Mouse (Mus musculus) midbrain, embryonic 11.5 days (tissue): ENCODE results near the gene Coq10a. TPM values are rescaled to one million over a fixed set of nuclear protein-coding genes. Genes with fewer than 3 reads are reported as not detected.

Experiments used
- ATAC-seq: fragments of 200-750 bp; cut with Nextera tagmentation; 2 replicates; pipeline ENCODE4 v1.8.0; 2017; ENCODE audit warnings: moderate TSS enrichment, moderate library complexity; ENCODE audit not compliant: low FRiP score
- DNase-seq: peaks from one replicate; pipeline ENCODE4 v3.0.0; 2015; ENCODE audit warnings: low spot score; ENCODE audit errors: missing footprints
- H3K27ac ChIP-seq: fragments of 300-500 bp; sonication (generic); 2 replicates; pipeline ENCODE4 v1.5.1; 2014; ENCODE audit warnings: low read depth, low read length
- H3K27me3 ChIP-seq: fragments of 300-500 bp; sonication (generic); 2 replicates; pipeline ENCODE4 v1.6.1; 2014; ENCODE audit warnings: mild to moderate bottlenecking, low read length, moderate library complexity, mixed read lengths; ENCODE audit not compliant: control insufficient read depth, insufficient read depth
- H3K36me3 ChIP-seq: fragments of 300-500 bp; sonication (generic); 2 replicates; pipeline ENCODE4 v1.6.1; 2014; ENCODE audit warnings: mild to moderate bottlenecking, low read length, moderate library complexity, mixed read lengths; ENCODE audit not compliant: control insufficient read depth, insufficient read depth
- H3K4me1 ChIP-seq: fragments of 300-500 bp; sonication (generic); 2 replicates; pipeline ENCODE4 v1.6.1; 2014; ENCODE audit warnings: low read length; ENCODE audit not compliant: control insufficient read depth, insufficient read depth
- H3K4me2 ChIP-seq: fragments of 300-500 bp; sonication (generic); 2 replicates; pipeline ENCODE4 v1.6.1; 2014; ENCODE audit warnings: mild to moderate bottlenecking, moderate library complexity
- H3K4me3 ChIP-seq: fragments of 300-500 bp; sonication (generic); 2 replicates; pipeline ENCODE4 v1.5.1; 2014; ENCODE audit warnings: low read depth, low read length
- H3K9ac ChIP-seq: fragments of 300-500 bp; sonication (generic); 2 replicates; pipeline ENCODE4 v1.6.1; 2014; ENCODE audit warnings: low read length
- H3K9me3 ChIP-seq: fragments of 300-500 bp; sonication (generic); 2 replicates; pipeline ENCODE4 v1.6.1; 2016; ENCODE audit warnings: low read length; ENCODE audit not compliant: control insufficient read depth
- WGBS: fragments of 180-500 bp; shearing (Covaris S2); extraction: QIAGEN DNeasy Blood & Tissue Kit; methylation state at CpG from one replicate; pipeline ENCODE4 v1.1.7; 2014; 5-methylcytosine and 5-hydroxymethylcytosine counted together
- polyA plus RNA-seq: library from polyadenylated mRNA; unstranded; fragments of >200 nt; fragmentation: Nextera tagmentation; extraction: Ambion mirVana; gene quantifications from 2 replicates; pipeline ENCODE4 v1.2.1, GENCODE M21; 2014

Coq10a gene
- polyA plus RNA-seq, 1 experiment from 2014 or later = 23.4 TPM

DNA sequence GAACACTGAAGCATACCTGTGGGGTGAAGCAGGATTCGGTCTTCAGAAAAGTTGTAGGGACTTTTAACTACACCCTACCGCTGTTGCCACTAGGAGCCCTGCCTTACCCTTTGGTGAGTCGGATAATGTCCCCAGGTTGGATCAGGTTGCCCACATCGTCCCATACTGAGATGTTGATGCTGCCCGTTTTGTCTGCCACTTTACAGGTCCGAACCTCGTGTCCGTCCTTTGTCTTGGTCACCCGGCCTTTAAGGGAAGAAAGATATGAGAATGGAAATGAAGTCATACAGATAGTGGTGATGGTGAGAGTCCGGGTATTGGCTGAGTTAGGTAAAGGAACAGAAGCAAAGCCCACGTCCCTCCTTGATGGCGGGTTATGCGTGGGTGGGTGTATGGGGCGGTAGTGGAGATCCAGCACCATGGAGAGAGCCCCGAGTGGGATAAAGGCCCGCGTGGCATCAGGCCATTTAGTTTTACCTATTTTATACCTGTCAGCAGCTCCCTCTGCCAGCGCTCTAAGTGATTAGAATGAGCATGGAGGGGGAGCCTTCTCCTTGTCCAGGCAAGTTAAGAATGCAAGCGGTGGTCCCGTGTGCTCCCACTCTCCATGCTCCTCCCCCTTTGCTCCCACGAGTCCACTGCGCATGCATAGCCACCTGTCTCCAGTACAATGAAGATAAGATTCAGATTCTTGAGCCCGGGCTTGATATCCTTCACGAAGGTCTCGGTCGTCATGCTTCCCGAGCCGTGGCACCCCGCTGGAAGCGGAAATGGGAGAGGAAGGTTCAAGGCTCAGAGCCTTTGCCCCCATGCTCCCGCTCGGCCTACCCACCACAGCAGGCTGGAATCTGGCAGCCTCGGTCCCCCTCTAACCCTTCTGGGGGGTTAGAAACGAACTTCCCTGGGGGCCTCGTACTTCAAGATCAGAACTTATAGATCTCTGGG is 40.1 kb upstream of the Coq10a start:
- H3K27ac ChIP-seq = peak overlapping the region; percentile 67
- peaks cover 24% of the 10 kb centered on the region for H3K4me1 ChIP-seq
- peak; percentile 13 for ATAC-seq
- no peaks in the 10 kb centered on the region for H3K9me3 ChIP-seq
- 21% methylated on average over 35 of the region's 35 CpGs for WGBS
- peak overlapping the region; percentile 94 for H3K9ac ChIP-seq
- no peaks in the 10 kb centered on the region for H3K27me3 ChIP-seq
- peak; percentile 71 for DNase-seq
- peak overlapping the region; percentile 90 for H3K4me2 ChIP-seq
- H3K36me3 ChIP-seq = peaks cover 2% of the 10 kb centered on the region; the same call in 1 of the 2 replicates
- H3K4me3 ChIP-seq = peak overlapping the region; percentile 90

GRCm38 (mm10) chr10:128403931-128404330 is 35.1 kb upstream of the Coq10a start:
- ATAC-seq = no peak
- Histone ChIP-seq H3K27ac (no peak overlapping the region), H3K4me2 (no peak overlapping the region), H3K27me3 (no peaks in the 10 kb centered on the region), H3K9me3 (no peaks in the 10 kb centered on the region), H3K36me3 (peaks cover 2% of the 10 kb centered on the region; the same call in 1 of the 2 replicates), H3K4me1 (peaks cover 5% of the 10 kb centered on the region; the same call in 1 of the 2 replicates), H3K9ac (no peak overlapping the region), H3K4me3 (no peak overlapping the region)
- WGBS = 90% methylated on average over 7 of the region's 7 CpGs
- DNase-seq = no peak

GRCm38 (mm10) chr10:128401638-128402037 is 32.8 kb upstream of the Coq10a start:
- Histone ChIP-seq H3K9me3 (no peaks in the 10 kb centered on the region), H3K4me3 (no peak overlapping the region), H3K36me3 (peaks cover 2% of the 10 kb centered on the region; the same call in 1 of the 2 replicates), H3K27me3 (no peaks in the 10 kb centered on the region), H3K4me1 (peaks cover 2% of the 10 kb centered on the region; the same call in 1 of the 2 replicates), H3K4me2 (no peak overlapping the region), H3K9ac (no peak overlapping the region), H3K27ac (no peak overlapping the region)
- WGBS = 77% methylated on average over 9 of the region's 9 CpGs
- ATAC-seq (no peak), DNase-seq (peak; percentile 60)

DNA sequence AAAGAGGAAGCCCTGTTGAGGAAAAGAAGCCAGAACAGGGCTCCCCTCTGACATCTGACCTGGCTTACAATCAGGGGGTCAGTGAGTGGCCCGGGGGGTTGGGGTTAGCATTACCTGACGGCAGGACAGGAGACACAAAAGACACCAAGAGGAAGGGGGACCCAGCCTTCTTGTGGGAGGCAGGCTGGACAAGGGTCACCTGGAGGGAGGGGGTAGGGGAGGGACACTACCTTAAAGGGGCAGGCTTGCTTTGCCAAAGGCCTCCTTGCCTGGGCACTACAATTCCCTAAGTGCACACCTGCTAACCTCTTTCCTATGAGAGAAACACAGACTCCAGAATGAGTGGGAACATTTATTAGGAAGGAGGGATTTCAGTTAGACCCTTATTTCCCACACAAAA is 32.3 kb upstream of the Coq10a start, which contains the start of gene Slc39a5:
TSS of gene Slc39a5 (minus strand) at position 174 of the 400 bp plus-strand sequence.
- Histone ChIP-seq H3K27me3 (no peaks in the 10 kb centered on the region), H3K4me2 (no peak within 1 kb of the TSS), H3K9ac (no peak within 1 kb of the TSS), H3K36me3 (no peaks in the 10 kb centered on the region), H3K4me1 (peaks cover 2% of the 10 kb centered on the region; the same call in 1 of the 2 replicates), H3K27ac (no peak within 1 kb of the TSS), H3K9me3 (no peaks in the 10 kb centered on the region), H3K4me3 (no peak within 1 kb of the TSS)
- DNase-seq (peak; percentile 8), ATAC-seq (no peak)
- WGBS = 17% methylated on average over 2 of the region's 2 CpGs

DNA sequence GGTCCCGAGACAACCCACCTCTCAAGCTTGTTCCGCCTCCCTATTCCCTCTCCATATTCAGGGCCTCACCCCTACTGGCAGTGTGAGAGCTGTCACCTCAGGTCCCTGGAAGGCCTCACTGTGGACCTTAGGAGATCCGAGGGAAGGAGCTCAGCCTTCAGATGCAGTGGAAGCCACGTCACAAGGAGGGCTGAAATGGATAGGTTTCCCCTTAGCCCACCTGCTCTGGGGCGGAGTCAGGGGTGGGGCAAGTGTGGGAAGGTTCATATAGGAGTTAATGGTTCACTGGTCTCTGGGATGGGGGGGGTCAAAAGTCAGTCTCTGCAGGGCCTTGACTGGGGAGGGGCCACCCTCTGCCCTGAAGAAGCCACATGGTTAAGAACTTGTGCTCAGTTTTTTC is 31.5 kb upstream of the Coq10a start:
- DNase-seq (peak; percentile 73), ATAC-seq (peak; percentile 6; the same call in 1 of the 2 replicates)
- Histone ChIP-seq H3K36me3 (no peaks in the 10 kb centered on the region), H3K4me2 (no peak overlapping the region), H3K9ac (no peak overlapping the region), H3K4me3 (no peak overlapping the region), H3K27ac (no peak overlapping the region), H3K27me3 (no peaks in the 10 kb centered on the region), H3K4me1 (peaks cover 2% of the 10 kb centered on the region; the same call in 1 of the 2 replicates), H3K9me3 (no peaks in the 10 kb centered on the region)
- WGBS = 33% methylated on average over 5 of the region's 5 CpGs

DNA sequence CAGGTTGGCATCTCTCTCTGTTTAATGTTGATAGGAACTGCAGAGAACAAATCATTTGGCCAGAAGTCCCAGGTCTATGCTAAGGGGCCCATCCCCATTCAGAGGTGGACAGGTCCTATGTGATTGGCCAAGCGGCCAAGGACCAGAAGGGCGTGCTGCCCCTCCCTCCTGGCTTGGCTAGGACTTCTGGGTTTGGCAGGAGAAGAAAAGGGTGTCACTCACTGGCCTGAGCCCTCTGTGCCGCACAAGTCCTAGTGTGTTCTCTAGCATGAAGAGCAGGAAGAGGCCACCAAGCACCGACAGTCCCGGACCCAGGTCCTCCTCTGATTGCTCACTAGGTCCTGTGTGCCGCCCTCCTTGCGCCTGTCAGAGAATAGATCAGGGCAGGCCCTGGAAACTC is 28.7 kb upstream of the Coq10a start:
- WGBS = 69% methylated on average over 7 of the region's 7 CpGs
- Histone ChIP-seq H3K27me3 (no peaks in the 10 kb centered on the region), H3K9ac (no peak overlapping the region), H3K36me3 (peaks cover under 1% of the 10 kb centered on the region; the same call in 1 of the 2 replicates), H3K4me2 (no peak overlapping the region), H3K27ac (no peak overlapping the region), H3K9me3 (no peaks in the 10 kb centered on the region), H3K4me1 (peaks cover 2% of the 10 kb centered on the region; the same call in 1 of the 2 replicates), H3K4me3 (no peak overlapping the region)
- DNase-seq (peak; percentile 76), ATAC-seq (no peak)

DNA sequence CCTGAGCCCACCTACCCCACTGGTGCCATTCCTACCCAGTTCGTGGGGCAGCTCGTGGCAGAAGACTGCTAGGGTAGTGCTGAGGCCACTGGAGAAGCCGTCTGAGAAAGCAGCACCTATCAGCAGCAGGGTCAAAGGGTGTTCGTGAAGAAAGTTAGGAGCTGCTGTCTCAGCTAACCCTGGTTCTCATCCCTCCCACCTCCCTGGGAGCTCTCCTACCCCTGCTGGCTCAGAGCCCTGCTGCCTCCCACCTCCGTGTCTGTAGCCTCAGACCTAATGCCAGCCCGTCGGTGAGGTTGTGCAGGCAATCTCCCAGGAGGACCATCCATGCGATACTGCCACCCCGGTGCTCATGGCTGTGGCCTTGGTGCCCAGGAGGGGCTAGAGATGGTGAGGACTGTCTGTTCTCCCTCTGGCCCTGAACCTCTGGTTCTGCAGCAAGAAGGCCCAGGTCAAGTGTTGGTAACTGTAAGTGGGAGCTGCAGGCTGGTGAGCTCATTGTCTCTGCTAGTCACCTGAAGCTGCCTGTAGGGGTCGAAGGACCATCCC is 28.0 kb upstream of the Coq10a start:
- Histone ChIP-seq H3K4me2 (no peak overlapping the region), H3K36me3 (peaks cover 4% of the 10 kb centered on the region; the same call in 1 of the 2 replicates), H3K27me3 (no peaks in the 10 kb centered on the region), H3K27ac (no peak overlapping the region; the same call in 1 of the 2 replicates), H3K4me1 (peaks cover 2% of the 10 kb centered on the region; the same call in 1 of the 2 replicates), H3K9ac (no peak overlapping the region), H3K9me3 (no peaks in the 10 kb centered on the region), H3K4me3 (no peak overlapping the region)
- DNase-seq (no peak), ATAC-seq (no peak)
- 70% methylated on average over 10 of the region's 10 CpGs for WGBS

- H3K36me3 ChIP-seq = peaks cover 6% of the 10 kb centered on the region; the same call in 1 of the 2 replicates
- WGBS = 70% methylated on average over 11 of the region's 11 CpGs
- H3K4me1 ChIP-seq = peaks cover 2% of the 10 kb centered on the region; the same call in 1 of the 2 replicates
Observed at GRCm38 (mm10) chr10:128396017-128396673, 27.3 kb upstream of the Coq10a start.

More at GRCm38 (mm10) chr10:128396017-128396673, 27.3 kb upstream of the Coq10a start:
- no peaks in the 10 kb centered on the region for H3K27me3 ChIP-seq
- H3K4me3 ChIP-seq = no peak overlapping the region
- DNase-seq (peak; percentile 75), ATAC-seq (no peak)
- H3K4me2 ChIP-seq = no peak overlapping the region
- no peak overlapping the region for H3K9ac ChIP-seq
- H3K9me3 ChIP-seq = no peaks in the 10 kb centered on the region
- no peak overlapping the region for H3K27ac ChIP-seq
